Mouse (Mus musculus) heart, embryonic 13.5 days (tissue): ENCODE measurements at regions not wholly inside any gene's neighbourhood (a gene's known extent, or its start where the extent isn't known, plus 50 kb on each side); places are given as distances from the start of the nearest gene placed in this dataset.

Source experiments
- ATAC-seq: fragments of 200-750 bp; cut with Nextera tagmentation; 2 replicates; pipeline ENCODE4 v1.8.0; 2017; ENCODE audit warnings: moderate TSS enrichment; ENCODE audit not compliant: insufficient number of reproducible peaks, low FRiP score, low TSS enrichment; ENCODE audit errors: extremely low read depth
- H3K27ac ChIP-seq: fragments of 300-500 bp; sonication (generic); replicated peaks from 2 replicates; pipeline ENCODE4 v1.5.1; 2015; ENCODE audit warnings: moderate library complexity, mild to moderate bottlenecking, inconsistent platforms
- H3K27me3 ChIP-seq: fragments of 300-500 bp; sonication (generic); replicated peaks from 2 replicates; pipeline ENCODE4 v1.6.1; 2015; ENCODE audit warnings: mild to moderate bottlenecking, inconsistent platforms
- H3K36me3 ChIP-seq: fragments of 300-500 bp; sonication (generic); 2 replicates; pipeline ENCODE4 v1.6.1; 2015; ENCODE audit warnings: mild to moderate bottlenecking, inconsistent platforms
- H3K4me1 ChIP-seq: fragments of 300-500 bp; sonication (generic); 2 replicates; pipeline ENCODE4 v1.6.1; 2015; ENCODE audit warnings: inconsistent platforms
- H3K4me2 ChIP-seq: fragments of 300-500 bp; sonication (generic); 2 replicates; pipeline ENCODE4 v1.6.1; 2015; ENCODE audit warnings: inconsistent platforms, mild to moderate bottlenecking, moderate library complexity
- H3K4me3 ChIP-seq: fragments of 300-500 bp; sonication (generic); 2 replicates; pipeline ENCODE4 v1.5.1; 2015; ENCODE audit warnings: moderate library complexity, mild to moderate bottlenecking, inconsistent platforms
- H3K9ac ChIP-seq: fragments of 300-500 bp; sonication (generic); 2 replicates; pipeline ENCODE4 v1.6.1; 2015; ENCODE audit warnings: inconsistent platforms, mild to moderate bottlenecking, moderate library complexity
- H3K9me3 ChIP-seq: fragments of 300-500 bp; sonication (generic); 2 replicates; pipeline ENCODE4 v1.6.1; 2016; ENCODE audit warnings: inconsistent platforms
- WGBS: fragments of 180-500 bp; shearing (Covaris S2); methylation state at CpG from one replicate; pipeline ENCODE4 v1.1.7; 2015; ENCODE audit warnings: mixed read lengths; 5-methylcytosine and 5-hydroxymethylcytosine counted together

- no peaks in the 10 kb centered on the region for H3K27me3 ChIP-seq
- H3K27ac ChIP-seq, result no peak overlapping the region
- no peaks in the 10 kb centered on the region for H3K36me3 ChIP-seq
- ATAC-seq, result no peak
- H3K4me3 ChIP-seq, result no peak overlapping the region
- H3K4me1 ChIP-seq, result peaks cover 6% of the 10 kb centered on the region; the same call in 1 of the 2 replicates
- no peak overlapping the region for H3K9ac ChIP-seq
- no peaks in the 10 kb centered on the region for H3K9me3 ChIP-seq
- no peak overlapping the region for H3K4me2 ChIP-seq
Measured at GRCm38 (mm10) chr2:148558365-148558764, 114.0 kb upstream of the Nxt1 start.

GRCm38 (mm10) chr2:148551207-148551606 lies 107.8 kb upstream of the Cd93 start:
- no peaks in the 10 kb centered on the region for H3K36me3 ChIP-seq
- H3K4me2 ChIP-seq, result no peak overlapping the region
- no peaks in the 10 kb centered on the region for H3K27me3 ChIP-seq
- no peaks in the 10 kb centered on the region for H3K4me1 ChIP-seq
- no peak overlapping the region for H3K4me3 ChIP-seq
- H3K27ac ChIP-seq, result no peak overlapping the region
- no peak for ATAC-seq
- 60% methylated on average over 4 of the region's 4 CpGs for WGBS
- H3K9ac ChIP-seq, result no peak overlapping the region
- H3K9me3 ChIP-seq, result no peaks in the 10 kb centered on the region

- Histone ChIP-seq H3K4me2 (no peak overlapping the region), H3K4me3 (no peak overlapping the region), H3K9ac (no peak overlapping the region), H3K27me3 (no peaks in the 10 kb centered on the region), H3K4me1 (no peaks in the 10 kb centered on the region), H3K36me3 (no peaks in the 10 kb centered on the region), H3K27ac (no peak overlapping the region), H3K9me3 (no peaks in the 10 kb centered on the region)
- WGBS, result 76% methylated on average over 1 of the region's 1 CpGs
- no peak for ATAC-seq
Measured at GRCm38 (mm10) chr2:148549618-148550017, 106.3 kb upstream of the Cd93 start.

- no peaks in the 10 kb centered on the region for H3K27me3 ChIP-seq
- no peaks in the 10 kb centered on the region for H3K36me3 ChIP-seq
- no peak for ATAC-seq
- no peak overlapping the region for H3K4me3 ChIP-seq
- H3K27ac ChIP-seq, result no peak overlapping the region
- no peak overlapping the region for H3K4me2 ChIP-seq
- H3K4me1 ChIP-seq, result 0 out of 2 replicates have a peak, but pooled peaks cover 8% of the 10 kb centered on the region
- no peaks in the 10 kb centered on the region for H3K9me3 ChIP-seq
- H3K9ac ChIP-seq, result no peak overlapping the region
Measured at GRCm38 (mm10) chr2:148542340-148542739, 99.0 kb upstream of the Cd93 start.

- Histone ChIP-seq H3K36me3 (no peaks in the 10 kb centered on the region), H3K4me1 (peaks cover 10% of the 10 kb centered on the region; the same call in 1 of the 2 replicates), H3K9me3 (no peaks in the 10 kb centered on the region), H3K27me3 (no peaks in the 10 kb centered on the region), H3K4me3 (no peak overlapping the region), H3K27ac (no peak overlapping the region), H3K9ac (no peak overlapping the region), H3K4me2 (no peak overlapping the region)
- ATAC-seq, result no peak
- WGBS, result 59% methylated on average over 3 of the region's 3 CpGs
Measured at GRCm38 (mm10) chr2:148537914-148538510, 94.6 kb upstream of the Cd93 start.

GRCm38 (mm10) chr2:148537251-148537650 lies 93.9 kb upstream of the Cd93 start:
- WGBS, result 70% methylated on average over 5 of the region's 5 CpGs
- ATAC-seq, result no peak
- Histone ChIP-seq H3K36me3 (no peaks in the 10 kb centered on the region), H3K9me3 (no peaks in the 10 kb centered on the region), H3K9ac (no peak overlapping the region), H3K27ac (no peak overlapping the region), H3K4me1 (peaks cover 6% of the 10 kb centered on the region; the same call in 1 of the 2 replicates), H3K4me3 (no peak overlapping the region), H3K27me3 (no peaks in the 10 kb centered on the region), H3K4me2 (no peak overlapping the region)

GRCm38 (mm10) chr2:148536608-148537007 lies 93.2 kb upstream of the Cd93 start:
- ATAC-seq, result no peak
- Histone ChIP-seq H3K9ac (no peak overlapping the region), H3K4me1 (peaks cover 5% of the 10 kb centered on the region), H3K4me3 (no peak overlapping the region), H3K27ac (no peak overlapping the region), H3K4me2 (no peak overlapping the region), H3K36me3 (no peaks in the 10 kb centered on the region), H3K9me3 (no peaks in the 10 kb centered on the region), H3K27me3 (no peaks in the 10 kb centered on the region)
- WGBS, result 76% methylated on average over 3 of the region's 3 CpGs

- Histone ChIP-seq H3K9me3 (no peaks in the 10 kb centered on the region), H3K27ac (no peak overlapping the region), H3K27me3 (no peaks in the 10 kb centered on the region), H3K4me1 (peaks cover 5% of the 10 kb centered on the region), H3K36me3 (no peaks in the 10 kb centered on the region), H3K4me2 (no peak overlapping the region), H3K9ac (no peak overlapping the region), H3K4me3 (no peak overlapping the region)
- WGBS, result 53% methylated on average over 5 of the region's 5 CpGs
- no peak; the same call in 1 of the 2 replicates for ATAC-seq
Measured at GRCm38 (mm10) chr2:148535562-148536180, 92.3 kb upstream of the Cd93 start.

- no peak overlapping the region for H3K4me2 ChIP-seq
- H3K4me3 ChIP-seq, result no peak overlapping the region
- ATAC-seq, result no peak
- 46% methylated on average over 4 of the region's 4 CpGs for WGBS
- H3K9me3 ChIP-seq, result no peaks in the 10 kb centered on the region
- H3K36me3 ChIP-seq, result no peaks in the 10 kb centered on the region
- H3K9ac ChIP-seq, result no peak overlapping the region
- H3K27ac ChIP-seq, result no peak overlapping the region
- peaks cover 4% of the 10 kb centered on the region for H3K4me1 ChIP-seq
- H3K27me3 ChIP-seq, result no peaks in the 10 kb centered on the region
Measured at GRCm38 (mm10) chr2:148532051-148532450, 88.7 kb upstream of the Cd93 start.

- 66% methylated on average over 4 of the region's 4 CpGs for WGBS
Measured at GRCm38 (mm10) chr2:148530546-148530945, 87.2 kb upstream of the Cd93 start.

GRCm38 (mm10) chr2:148529900-148530299 lies 86.5 kb upstream of the Cd93 start:
- no peak overlapping the region for H3K27ac ChIP-seq
- H3K36me3 ChIP-seq, result no peaks in the 10 kb centered on the region
- 45% methylated on average over 2 of the region's 2 CpGs for WGBS
- H3K4me2 ChIP-seq, result no peak overlapping the region
- no peaks in the 10 kb centered on the region for H3K9me3 ChIP-seq
- H3K4me1 ChIP-seq, result peaks cover 3% of the 10 kb centered on the region; the same call in 1 of the 2 replicates
- H3K9ac ChIP-seq, result no peak overlapping the region
- no peak overlapping the region for H3K4me3 ChIP-seq
- ATAC-seq, result no peak
- H3K27me3 ChIP-seq, result no peaks in the 10 kb centered on the region

More at GRCm38 (mm10) chr2:148530546-148530945, 87.2 kb upstream of the Cd93 start:
- Histone ChIP-seq H3K36me3 (no peaks in the 10 kb centered on the region), H3K27ac (no peak overlapping the region), H3K4me1 (peaks cover 3% of the 10 kb centered on the region; the same call in 1 of the 2 replicates), H3K9ac (no peak overlapping the region), H3K4me2 (no peak overlapping the region), H3K9me3 (no peaks in the 10 kb centered on the region), H3K27me3 (no peaks in the 10 kb centered on the region), H3K4me3 (no peak overlapping the region)
- no peak for ATAC-seq

- Histone ChIP-seq H3K27ac (no peak overlapping the region), H3K9ac (no peak overlapping the region), H3K4me1 (peaks cover 3% of the 10 kb centered on the region; the same call in 1 of the 2 replicates), H3K9me3 (no peaks in the 10 kb centered on the region), H3K4me2 (no peak overlapping the region), H3K4me3 (no peak overlapping the region), H3K36me3 (no peaks in the 10 kb centered on the region), H3K27me3 (no peaks in the 10 kb centered on the region)
- WGBS, result 53% methylated on average over 5 of the region's 5 CpGs
- no peak for ATAC-seq
Measured at GRCm38 (mm10) chr2:148527755-148528154, 84.4 kb upstream of the Cd93 start.
